Mouse (Mus musculus) embryonic fibroblast, embryonic 13.5 days (primary cell): ENCODE measurements around the gene Tor1a.

Source experiments
- CTCF ChIP-seq: IDR thresholded peaks from 2 replicates; pipeline ENCODE4 v1.5.1; 2011; ENCODE audit warnings: mild to moderate bottlenecking, control low read depth, low read length, moderate library complexity, borderline replicate concordance; ENCODE audit not compliant: insufficient read depth
- POLR2A ChIP-seq: IDR thresholded peaks from 2 replicates; pipeline ENCODE4 v1.6.1; 2011; ENCODE audit warnings: low read depth, mild to moderate bottlenecking, control low read depth, low read length, moderate library complexity

DNA sequence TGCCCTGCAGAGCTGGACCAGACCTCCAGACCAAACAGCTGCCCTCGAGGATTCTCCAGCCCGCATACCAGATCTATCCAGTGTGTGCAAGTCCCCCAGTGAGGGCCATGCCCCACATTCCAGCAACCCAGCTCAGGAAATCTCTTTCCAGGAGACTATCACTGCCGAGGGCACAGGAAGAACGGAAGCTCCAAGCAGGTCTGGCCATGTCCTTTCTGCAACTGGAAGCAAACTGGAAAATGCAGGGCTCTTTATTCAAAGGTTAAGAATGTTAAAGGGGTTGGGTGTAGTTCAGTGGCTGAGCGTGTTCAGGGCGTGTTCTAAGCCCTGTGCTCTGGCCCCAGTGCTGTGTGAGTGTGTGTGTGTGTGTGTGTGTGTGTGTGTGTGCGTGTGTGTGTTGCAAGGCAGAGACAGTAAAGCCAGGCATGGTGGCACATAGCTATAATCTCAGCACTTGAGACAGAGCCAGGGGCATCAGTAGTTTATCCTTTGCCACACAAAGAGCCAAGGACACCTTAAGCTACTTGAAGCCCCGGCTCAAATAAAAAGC, 48.9 kb downstream of the Tor1a start:
- TF ChIP-seq CTCF (no peak), POLR2A (no peak)
